ENCODE assay signal across 9 mouse cellular contexts in genomic region chr6:146079261-146079660, GRCm38 (mm10).
DNase-seq lines count a peak whose midpoint lies in the region; ATAC-seq lines count a peak whose summit lies in the region.
"Had no signal": no experiment of that assay in that cellular context is flagged by ENCODE, and none has a peak within 500 bp of the region (broad histone marks: within the 10 kb centered on the region; RNA-seq: fewer than 3 reads in every experiment).

No protein-coding gene starts in this region.

- ATAC-seq in midbrain, embryonic 15.5 days (replicated peaks): no peak
- no peak for ATAC-seq in limb, embryonic 11.5 days (ENCODE audit: insufficient number of reproducible peaks, low FRiP score, low TSS enrichment, low read depth)
- peak; percentile 53; the same call in 1 of the 2 replicates for ATAC-seq in neutrophil, adult 5-6 weeks (ENCODE audit: extremely low read depth, insufficient number of reproducible peaks, low FRiP score, poor library complexity, severe bottlenecking)

- H3K9me3 ChIP-seq in midbrain, embryonic 10.5 days (replicated peaks): no peaks in the 10 kb centered on the region; the same call in 1 of the 2 replicates
- H3K9me3 ChIP-seq in midbrain, embryonic 15.5 days: no peaks in the 10 kb centered on the region
- no peaks in the 10 kb centered on the region for H3K9me3 ChIP-seq in limb, embryonic 11.5 days (ENCODE audit: control insufficient read depth, low read length)
- H3K9me3 ChIP-seq: embryonic facial prominence, embryonic 12.5 days had no signal

- no peak overlapping the region for H3K4me3 ChIP-seq in midbrain, embryonic 10.5 days
- H3K4me3 ChIP-seq in midbrain, embryonic 15.5 days: no peak overlapping the region
- no peak overlapping the region for H3K4me3 ChIP-seq in limb, embryonic 11.5 days (ENCODE audit: low read depth, low read length)
- H3K4me3 ChIP-seq: embryonic facial prominence, embryonic 12.5 days had no signal

- WGBS in midbrain, embryonic 10.5 days: 60% methylated on average over 5 of the region's 5 CpGs
- WGBS in midbrain, embryonic 15.5 days: 46% methylated on average over 5 of the region's 5 CpGs
- WGBS in limb, embryonic 11.5 days: 52% methylated on average over 5 of the region's 5 CpGs

- H3K36me3 ChIP-seq in midbrain, embryonic 10.5 days: no peaks in the 10 kb centered on the region
- H3K36me3 ChIP-seq in midbrain, embryonic 15.5 days (replicated peaks): no peaks in the 10 kb centered on the region
- no peaks in the 10 kb centered on the region for H3K36me3 ChIP-seq in limb, embryonic 11.5 days (ENCODE audit: control insufficient read depth, insufficient read depth, low read length)
- H3K36me3 ChIP-seq: embryonic facial prominence, embryonic 12.5 days had no signal

- no peak overlapping the region for H3K9ac ChIP-seq in midbrain, embryonic 15.5 days
- no peak overlapping the region for H3K9ac ChIP-seq in limb, embryonic 11.5 days (ENCODE audit: low read length)
- H3K9ac ChIP-seq: embryonic facial prominence, embryonic 12.5 days had no signal

- peak; percentile 72 for DNase-seq in midbrain, embryonic 10.5 days (ENCODE audit: low spot score)
- peak; percentile 84 to 92 for DNase-seq in cerebellum, postnatal 14 days
- peak; percentile 88 for DNase-seq in gastrocnemius, postnatal 10 days
- peak; percentile 24 to 67 for DNase-seq in kidney, adult 8-10 months
- peak; percentile 83 for DNase-seq in limb, embryonic 11.5 days (ENCODE audit: low spot score)
- DNase-seq in thymus, postnatal 0 days (ENCODE audit: low spot score): peak; percentile 66

- no peak overlapping the region for H3K4me2 ChIP-seq in midbrain, embryonic 15.5 days
- no peak overlapping the region for H3K4me2 ChIP-seq in limb, embryonic 11.5 days (ENCODE audit: low read depth, severe bottlenecking)
- H3K4me2 ChIP-seq: embryonic facial prominence, embryonic 12.5 days had no signal

- H3K27ac ChIP-seq in midbrain, embryonic 10.5 days (replicated peaks): peak overlapping the region; percentile 33
- no peak overlapping the region for H3K27ac ChIP-seq in midbrain, embryonic 15.5 days
- no peak overlapping the region for H3K27ac ChIP-seq in limb, embryonic 11.5 days (replicated peaks; ENCODE audit: low read depth, low read length)

- H3K4me1 ChIP-seq in midbrain, embryonic 10.5 days: peaks cover 18% of the 10 kb centered on the region
- peaks cover 7% of the 10 kb centered on the region; the same call in 1 of the 2 replicates for H3K4me1 ChIP-seq in midbrain, embryonic 15.5 days
- 0 out of 2 replicates have a peak, but pooled peaks cover 3% of the 10 kb centered on the region for H3K4me1 ChIP-seq in limb, embryonic 11.5 days (ENCODE audit: control insufficient read depth, insufficient read depth, low read length)

- H3K27me3 ChIP-seq in midbrain, embryonic 10.5 days (ENCODE audit: low read depth, poor library complexity, severe bottlenecking): no peaks in the 10 kb centered on the region
- no peaks in the 10 kb centered on the region for H3K27me3 ChIP-seq in midbrain, embryonic 15.5 days (replicated peaks)
- no peaks in the 10 kb centered on the region for H3K27me3 ChIP-seq in limb, embryonic 11.5 days (ENCODE audit: control insufficient read depth, insufficient read depth, low read length)
- H3K27me3 ChIP-seq: embryonic facial prominence, embryonic 12.5 days had no signal
